Mouse (Mus musculus) R1 (cell line): ENCODE results near the gene Btbd18.

Experiments used
- DNase-seq: peaks from one replicate; pipeline ENCODE4 v3.0.0-alpha.2; 2018; ENCODE audit warnings: low read depth, low spot score

Btbd18 gene

GRCm38 (mm10) chr2:84703497-84703896 is 44.6 kb downstream of the Btbd18 start:
- DNase-seq: no peak

DNA sequence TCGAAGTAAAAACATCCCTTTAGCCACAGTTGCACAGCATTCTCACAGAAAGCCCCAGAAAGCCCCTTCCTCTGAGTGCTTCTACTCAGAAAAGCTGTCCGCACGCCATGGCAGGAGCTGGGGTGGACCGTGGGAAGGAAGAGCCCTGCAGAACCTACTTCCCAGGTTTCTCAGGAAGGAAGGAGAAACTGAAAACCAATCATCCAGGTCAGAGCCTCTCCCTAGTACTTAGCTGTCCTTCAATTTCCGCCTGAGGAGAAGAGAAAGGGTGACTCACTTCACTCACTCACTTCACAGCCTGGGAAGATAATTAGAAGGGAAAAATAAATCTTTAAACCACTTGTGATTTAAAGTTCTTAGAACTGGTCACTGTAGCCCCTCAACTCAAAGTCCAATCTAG is 45.5 kb downstream of the Btbd18 start:
- no peak for DNase-seq

DNA sequence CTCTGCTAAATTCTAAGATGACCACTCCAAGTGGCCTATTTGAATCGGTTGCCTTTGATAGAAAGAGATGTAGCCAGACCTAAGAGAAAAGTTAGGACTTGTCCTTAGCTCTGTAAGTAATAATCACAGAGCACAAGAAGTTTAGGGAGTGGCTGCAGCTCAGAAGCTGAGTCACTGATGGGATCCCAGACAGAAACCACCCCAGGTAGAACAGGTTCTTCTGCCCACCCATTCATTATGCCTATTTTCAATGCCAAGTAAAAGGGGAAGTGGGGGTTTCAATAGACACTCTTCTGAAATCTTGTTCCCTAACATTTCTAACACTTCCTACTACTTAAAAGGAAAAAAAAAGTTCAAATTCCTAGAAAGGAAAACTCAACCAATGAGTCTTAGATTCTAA is 46.4 kb downstream of the Btbd18 start:
- DNase-seq: peak; percentile 10

- no peak for DNase-seq
These were observed 48.6 kb downstream of the Btbd18 start for GRCm38 (mm10) chr2:84707523-84707922.

- no peak for DNase-seq
These were observed 53.0 kb downstream of the Btbd18 start for GRCm38 (mm10) chr2:84711898-84712297.

- peak; percentile 44 for DNase-seq
These were observed 55.5 kb downstream of the Btbd18 start for GRCm38 (mm10) chr2:84714422-84714810.

- DNase-seq: peak; percentile 98
These were observed 56.1 kb downstream of the Btbd18 start, which contains the start of gene Zdhhc5 for GRCm38 (mm10) chr2:84714811-84715561. Gene Zdhhc5 (minus strand): TSS chr2:84715180.

DNA sequence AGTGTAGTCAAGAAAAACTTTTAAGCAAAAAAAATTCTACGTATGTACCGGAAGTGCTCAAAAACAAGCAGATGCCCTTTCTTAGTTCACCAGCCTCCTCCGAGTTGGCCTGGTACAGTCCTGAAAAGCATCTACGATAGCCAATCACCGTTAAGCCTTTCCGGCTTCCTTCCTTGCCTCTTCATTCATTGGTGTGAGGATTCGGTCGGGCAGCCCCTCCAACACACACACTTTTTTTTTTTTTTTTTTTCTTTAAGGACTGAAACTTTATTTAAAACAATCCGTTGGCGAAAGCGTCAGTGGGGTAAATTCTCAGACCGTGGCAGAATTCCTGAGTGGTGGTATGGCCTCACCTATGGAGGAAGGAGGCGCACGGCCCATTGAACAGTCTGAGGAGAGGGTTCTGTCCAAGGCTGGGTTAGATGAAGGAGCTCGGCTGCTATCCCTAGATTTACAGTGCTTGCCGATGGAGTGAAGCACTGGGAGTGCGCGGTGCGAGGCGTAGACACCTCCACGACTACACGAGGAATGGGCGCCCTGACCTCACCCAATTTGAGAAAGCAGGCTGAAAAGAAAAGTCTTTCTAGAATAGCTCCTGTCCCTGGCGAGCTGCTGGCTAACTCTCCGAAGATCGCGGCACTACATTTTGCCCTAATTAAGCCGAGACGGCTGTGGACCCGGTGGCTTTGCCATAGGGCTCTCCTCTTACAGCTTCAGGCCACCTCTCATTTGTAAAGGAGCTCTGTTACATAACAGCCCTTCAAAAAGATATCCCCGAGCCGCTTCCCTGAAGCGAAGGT is 56.9 kb downstream of the Btbd18 start:
- peak; percentile 99 for DNase-seq

GRCm38 (mm10) chr2:84716423-84717355 is 57.8 kb downstream of the Btbd18 start:
- no peak for DNase-seq

DNA sequence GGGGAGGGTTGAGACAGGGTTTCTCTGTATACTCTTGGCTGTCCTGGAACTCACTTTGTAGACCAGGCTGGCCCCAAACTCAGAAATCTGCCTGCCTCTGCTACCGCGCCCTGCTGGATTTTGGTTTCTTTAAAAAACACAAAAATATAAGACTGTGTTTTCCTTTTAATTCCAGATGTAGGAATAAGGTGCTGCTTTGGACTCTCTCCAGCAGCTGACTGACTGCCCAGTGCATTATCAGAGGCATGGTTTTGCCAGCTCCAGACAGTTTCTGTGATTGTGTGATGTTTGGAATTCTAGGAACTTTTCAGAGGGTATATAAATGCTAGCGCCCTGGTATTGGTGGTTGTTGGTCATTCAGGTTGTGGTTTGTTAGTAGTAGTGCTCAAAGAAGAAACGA is 58.5 kb downstream of the Btbd18 start:
- DNase-seq: no peak
